Mouse (Mus musculus) gastrocnemius, postnatal 10 days (tissue): ENCODE data around the gene Bcor. TPM values are rescaled to one million over a fixed set of nuclear protein-coding genes. Genes with fewer than 3 reads are reported as not detected.

Source experiments
- DNase-seq: peaks from one replicate; pipeline ENCODE4 v3.0.0; 2021; ENCODE audit warnings: mixed read lengths
- total RNA-seq, 2 experiments: library from RNA; stranded (reverse); gene quantifications; 2 replicates each; pipeline ENCODE4 v1.2.3; 2021

Gene Bcor
- total RNA-seq, 2 experiments from 2014 or later, result 20.6 to 28.0 TPM

- no peak for DNase-seq
Measured at GRCm38 (mm10) chrX:12126408-12127105, 33.6 kb downstream of the Bcor start.

- no peak for DNase-seq
Measured at GRCm38 (mm10) chrX:12124571-12124970, 35.6 kb downstream of the Bcor start.

GRCm38 (mm10) chrX:12123687-12124087, 36.5 kb downstream of the Bcor start:
- DNase-seq, result no peak

DNA sequence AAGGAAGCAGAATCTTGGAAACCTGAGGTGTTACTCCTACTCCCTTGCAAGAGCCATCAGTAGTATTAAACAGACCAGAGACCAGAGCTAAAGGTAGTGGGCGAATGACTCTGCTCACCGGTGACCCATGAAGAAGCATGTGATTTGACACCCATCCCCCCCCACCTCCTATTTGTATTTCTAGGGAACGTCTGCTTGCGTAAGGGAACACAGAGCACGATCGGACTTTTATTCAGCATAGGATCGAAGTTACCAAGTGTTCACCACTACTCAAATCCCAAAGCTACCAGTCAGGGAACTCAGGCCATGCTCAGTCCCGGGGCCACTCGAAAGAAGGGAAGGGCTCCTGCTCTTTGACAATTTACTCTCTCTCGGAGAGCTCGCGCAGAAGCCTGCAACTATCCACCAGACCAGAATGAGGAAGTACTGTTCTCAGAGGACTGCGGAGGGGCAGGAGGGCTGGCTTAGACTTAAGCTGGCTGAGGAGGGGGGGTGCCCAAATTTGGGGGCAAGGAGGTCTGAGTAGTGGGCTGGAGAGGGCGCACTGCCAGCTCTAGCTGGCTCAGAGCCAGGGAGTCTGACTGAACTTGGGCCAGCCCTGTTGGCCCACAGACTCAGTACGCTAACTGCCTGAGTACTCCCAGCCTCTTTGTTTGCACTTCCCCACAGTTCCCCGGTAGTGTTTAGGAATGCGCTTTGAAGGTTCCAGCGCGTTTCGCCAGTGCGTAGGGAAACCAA, 37.4 kb downstream of the Bcor start:
- DNase-seq, result peak; percentile 25

DNA sequence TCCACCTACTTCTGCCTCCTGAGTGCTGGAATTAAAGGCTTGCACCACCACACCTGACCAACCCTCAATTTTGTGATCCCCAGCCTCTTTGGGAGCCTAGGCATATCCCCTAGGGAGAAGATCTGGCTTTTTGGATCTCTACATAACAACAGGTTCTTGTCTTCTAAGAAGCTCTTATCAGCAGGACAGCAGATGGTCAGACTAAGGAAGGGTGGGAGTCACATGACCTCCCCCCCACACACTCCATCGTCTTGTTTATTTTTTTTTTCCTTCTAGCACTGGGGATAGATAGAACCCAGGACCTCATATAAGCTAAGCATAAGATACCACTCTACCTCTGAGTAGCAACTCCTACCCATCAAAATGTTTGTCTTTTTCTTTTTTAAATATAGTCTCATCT, 40.7 kb downstream of the Bcor start:
- DNase-seq, result no peak

DNA sequence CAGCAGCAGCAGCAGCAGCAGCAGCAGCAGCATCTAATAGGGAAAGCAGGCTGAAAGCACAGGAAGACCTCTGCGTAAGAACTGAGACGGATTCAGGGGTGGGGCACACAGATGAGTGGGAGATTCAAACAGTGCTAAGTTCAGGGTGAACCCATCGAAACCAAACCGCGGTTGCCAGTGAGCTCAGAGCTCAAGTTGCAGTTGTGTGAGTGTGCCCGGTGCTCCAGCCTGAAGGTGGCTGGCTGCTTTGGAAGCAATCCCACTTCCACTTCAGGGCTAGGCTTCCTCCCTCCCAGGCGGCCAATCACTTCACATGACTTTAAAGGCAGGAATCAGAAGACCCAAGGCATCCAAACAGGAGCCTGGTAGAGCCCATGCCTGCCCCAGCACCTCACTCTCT, 44.0 kb downstream of the Bcor start:
- peak; percentile 21 for DNase-seq

GRCm38 (mm10) chrX:12112166-12112565, 48.0 kb downstream of the Bcor start:
- no peak for DNase-seq

DNA sequence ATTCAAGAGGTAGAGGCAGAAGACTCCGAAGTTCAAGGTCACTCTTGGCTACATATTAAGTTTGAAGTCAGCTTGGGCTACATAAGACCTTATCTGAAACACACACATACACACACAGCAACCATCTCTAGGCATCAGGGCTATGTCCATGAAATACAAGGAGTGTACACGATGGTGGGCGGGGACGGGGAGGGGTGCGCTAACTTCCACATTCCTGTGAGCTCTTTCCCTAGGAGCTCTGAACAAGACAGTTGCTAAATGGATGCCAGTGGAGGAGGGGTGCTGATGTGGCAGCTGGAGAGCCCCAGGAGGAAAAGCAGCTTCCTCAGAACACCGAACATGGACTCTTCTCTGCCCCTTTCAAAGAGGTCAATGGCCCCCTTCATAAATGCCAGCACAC, 49.6 kb downstream of the Bcor start:
- no peak for DNase-seq

- DNase-seq, result no peak
Measured at GRCm38 (mm10) chrX:12105358-12105757, 54.8 kb downstream of the Bcor start.

DNA sequence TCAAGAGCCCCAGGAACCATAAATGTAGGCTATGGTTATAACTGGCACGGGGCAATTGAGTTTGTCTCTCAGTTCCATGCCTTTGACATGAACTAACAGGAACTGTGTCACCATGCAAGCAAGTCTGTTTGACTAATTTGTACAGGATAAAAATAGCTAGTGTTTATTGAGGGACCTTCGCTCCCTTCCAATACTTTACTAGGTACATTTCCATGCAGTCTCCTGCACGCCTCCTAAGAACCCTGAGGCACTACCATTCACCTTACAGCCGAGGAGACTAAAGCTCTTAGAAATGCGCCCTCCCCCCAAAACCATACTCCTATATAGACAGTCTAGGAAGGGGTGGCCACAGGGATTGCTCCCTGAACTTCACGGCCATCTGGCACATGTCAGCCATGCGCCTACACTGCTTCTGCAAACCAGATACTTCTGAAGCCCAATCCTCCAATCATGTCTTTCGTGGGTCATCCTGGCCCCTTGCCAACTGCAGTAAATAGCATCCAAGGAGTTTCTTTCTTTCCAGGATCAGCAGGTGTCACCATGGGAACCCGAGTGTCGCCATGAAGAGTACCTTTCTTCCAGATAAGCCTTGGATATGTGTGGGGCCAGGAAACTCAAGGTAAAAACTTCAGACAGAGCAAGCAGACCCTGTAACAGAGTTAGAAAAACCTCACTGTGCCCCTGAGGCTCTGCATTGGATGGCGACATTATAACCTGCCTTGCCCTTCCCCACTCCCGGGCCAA, 63.2 kb downstream of the Bcor start:
- DNase-seq, result no peak

GRCm38 (mm10) chrX:12093371-12093770, 66.8 kb downstream of the Bcor start:
- no peak for DNase-seq

GRCm38 (mm10) chrX:12091431-12092061, 68.6 kb downstream of the Bcor start:
- DNase-seq, result peak; percentile 57

DNA sequence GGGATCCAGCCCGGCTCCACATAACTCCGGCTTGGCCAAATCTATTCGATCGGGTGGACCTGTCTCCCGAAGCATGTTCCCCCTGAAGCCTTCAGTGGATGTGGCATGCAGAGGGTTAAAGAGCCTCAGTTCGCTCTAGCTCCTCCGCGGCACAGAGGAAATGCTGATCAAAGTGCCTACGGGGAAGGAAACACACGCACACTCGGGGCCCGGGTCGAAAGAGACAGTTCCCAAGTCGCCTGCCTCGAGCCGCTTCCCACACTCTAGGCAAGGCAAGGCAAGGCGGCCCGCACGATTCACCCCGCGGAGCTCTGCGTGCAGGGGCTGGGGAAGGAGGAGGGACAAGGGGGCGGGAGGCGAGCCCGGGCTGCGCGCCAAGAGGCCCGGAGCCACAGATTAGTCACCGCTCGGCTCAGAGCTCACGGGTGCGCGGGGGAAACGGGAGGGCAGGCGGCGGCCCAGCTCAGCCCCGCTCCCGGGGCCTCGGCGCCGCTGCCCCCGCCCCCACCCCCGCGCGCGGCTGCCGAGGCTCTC, 69.2 kb downstream of the Bcor start:
- DNase-seq, result peak; percentile 82

DNA sequence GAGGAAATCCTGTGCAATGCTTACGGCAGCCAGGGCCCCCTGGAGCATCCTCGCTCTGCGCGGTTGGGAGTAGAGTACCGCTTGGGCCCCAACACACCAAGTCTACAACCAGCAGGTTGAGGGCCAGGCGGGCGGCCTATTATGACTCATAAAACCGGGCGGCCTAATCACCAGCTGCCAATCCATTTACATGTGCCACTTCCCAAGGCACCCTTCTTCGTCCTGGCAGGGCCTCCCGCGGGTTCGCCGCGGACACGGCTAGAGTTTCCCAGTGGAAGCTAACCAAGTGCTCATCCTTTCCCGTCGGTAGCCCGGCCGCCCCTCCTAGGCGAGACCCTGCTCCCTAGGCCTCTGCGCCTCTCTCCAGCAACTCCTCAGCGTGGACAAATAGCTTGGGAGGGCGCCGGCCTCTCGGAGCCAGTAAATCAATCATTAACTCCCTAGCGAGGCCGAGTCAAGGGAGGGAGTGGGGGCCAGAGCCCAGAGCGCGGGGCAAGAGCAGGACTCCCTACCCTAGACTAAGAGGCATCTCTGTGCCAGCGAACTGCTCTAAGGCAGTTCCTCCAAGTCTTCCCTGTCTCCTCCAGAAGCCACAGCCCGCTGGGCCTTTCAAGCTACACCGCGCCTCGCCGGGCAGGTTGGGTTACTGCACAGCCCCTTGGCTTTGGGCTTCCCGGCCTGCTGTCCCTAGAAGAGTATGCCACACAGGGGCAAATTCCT, 69.8 kb downstream of the Bcor start:
- peak; percentile 29 for DNase-seq

- DNase-seq, result peak; percentile 47
Measured at GRCm38 (mm10) chrX:12089353-12090081, 70.6 kb downstream of the Bcor start.

DNA sequence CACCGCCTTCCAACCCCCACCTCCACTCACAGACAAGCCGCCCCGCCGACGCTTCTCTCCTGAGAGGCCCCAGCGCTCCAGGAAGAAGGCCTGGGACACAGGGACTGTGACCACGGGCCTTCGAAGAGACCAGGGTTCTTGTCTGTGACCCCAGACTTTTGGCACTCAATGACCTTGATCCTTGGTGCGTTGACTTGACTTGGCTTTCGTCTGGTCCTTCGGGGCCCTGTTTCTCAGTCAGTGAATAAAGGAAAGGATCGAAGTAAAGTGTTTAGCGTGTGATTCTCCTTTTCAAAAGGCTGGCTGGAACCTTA, 71.2 kb downstream of the Bcor start:
- peak; percentile 28 for DNase-seq

DNA sequence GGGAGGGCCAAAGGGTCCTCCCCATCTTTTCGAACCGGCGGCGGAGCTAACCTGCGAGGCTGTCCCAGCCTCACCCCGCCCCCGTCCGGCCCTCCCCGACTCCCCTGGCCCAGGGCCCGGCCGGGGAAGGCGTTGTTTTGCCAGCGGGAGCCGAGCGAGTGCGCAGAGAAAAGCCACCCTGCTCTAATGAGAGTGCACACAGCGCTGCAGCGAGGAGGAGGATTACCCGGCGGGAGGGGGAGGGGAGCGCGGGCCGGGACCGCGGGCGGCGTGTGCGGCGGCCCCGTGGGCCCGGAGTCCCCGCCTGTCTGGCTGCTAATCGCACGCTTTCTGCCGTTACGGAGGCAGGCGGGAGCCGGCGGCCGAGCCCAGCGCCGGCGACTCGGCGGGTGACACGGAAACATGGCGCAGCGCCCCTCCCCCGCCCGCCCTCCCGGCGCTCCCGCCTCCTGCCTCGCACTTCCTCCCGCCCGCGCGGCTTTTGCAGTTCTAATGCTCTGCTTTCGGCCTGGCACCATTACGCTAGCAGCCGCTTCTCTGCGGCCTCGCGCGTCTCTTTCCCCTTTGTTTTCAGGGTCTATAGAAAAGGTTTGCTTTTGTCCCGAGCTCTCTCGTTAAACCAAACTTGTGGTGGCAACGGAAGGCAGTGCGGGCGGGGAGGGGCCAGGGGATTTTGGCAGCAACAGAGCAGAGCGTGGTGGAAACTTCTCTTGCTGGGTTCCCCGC, 71.7 kb downstream of the Bcor start:
- peak; percentile 73 for DNase-seq

DNA sequence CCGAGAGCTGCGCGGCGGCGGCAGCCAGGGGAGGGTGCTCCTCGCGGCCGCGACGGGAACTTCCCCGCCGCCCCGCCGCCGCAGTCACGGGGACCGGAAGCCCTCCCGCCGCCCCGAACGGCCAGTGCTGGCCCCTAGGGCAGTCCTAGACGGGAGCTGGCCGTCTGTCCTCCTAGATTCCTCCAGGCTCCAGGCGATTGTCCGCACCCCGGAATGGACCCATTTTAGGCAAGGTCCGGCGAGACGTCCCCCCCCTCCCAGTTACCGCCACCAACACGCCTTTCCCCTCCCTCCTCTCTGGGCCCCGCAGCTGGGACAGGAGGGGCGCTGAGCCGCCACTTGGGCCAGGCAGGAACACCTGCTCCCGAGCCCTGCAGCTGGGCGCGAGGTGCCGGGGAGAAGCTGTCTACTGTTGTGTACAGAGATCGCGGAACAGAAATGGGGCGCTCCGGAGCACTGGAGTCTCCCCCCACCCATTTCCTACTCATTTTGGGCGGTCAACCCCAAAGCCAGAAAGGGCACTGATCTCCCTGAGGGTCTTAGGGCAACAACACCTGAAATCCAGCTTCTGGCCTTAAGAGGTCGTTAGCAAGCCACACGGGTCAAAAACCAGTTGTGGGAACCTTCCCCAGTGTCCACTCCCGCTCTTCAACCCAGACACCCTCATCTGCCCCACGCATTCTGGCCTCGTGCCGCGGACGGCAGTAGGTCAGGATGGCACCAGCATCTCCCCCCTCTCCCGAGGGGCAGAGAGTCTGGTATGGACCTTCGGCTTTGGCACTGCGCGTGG, 72.4 kb downstream of the Bcor start:
- DNase-seq, result peak; percentile 58

DNA sequence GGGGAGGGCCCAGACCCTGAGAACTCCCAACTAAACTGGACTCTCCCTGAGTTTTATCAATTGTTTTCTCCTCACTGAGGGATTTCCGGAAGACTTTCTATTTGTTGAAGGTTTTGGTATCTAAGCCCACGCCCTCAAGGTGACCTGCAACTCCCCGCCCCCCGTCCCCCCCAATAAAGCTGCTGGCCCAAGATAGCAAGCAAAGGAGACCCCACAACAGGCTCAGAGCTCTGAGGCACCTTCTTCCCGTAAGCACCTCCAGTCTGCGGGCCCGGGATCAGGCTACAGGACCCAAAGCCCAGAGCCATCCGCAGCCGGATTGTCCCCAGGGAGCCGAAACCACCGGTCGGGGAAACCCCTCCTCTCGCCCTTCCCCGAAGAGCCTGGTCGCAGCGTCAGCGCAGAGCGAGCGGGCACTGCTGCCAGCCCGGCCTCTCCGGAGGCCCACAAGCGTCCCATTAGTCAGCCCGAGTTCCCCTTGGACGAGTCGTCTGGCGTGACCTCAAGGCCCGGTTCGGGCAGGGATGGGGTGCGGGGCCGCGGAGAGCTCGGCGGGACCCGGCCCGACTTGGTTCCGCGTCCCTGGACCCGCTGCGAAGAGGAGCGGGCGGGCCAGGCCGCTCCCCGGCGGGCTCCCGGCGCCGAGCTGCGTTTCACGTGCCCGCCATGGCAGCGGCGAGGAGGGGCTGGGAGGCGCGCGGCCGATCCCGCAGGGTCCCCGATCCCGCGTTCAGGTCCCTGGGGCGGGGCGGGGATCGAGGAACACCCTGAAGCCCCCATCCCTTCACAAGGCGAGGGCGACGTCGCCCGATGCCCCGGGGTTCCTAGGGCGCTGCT, 73.3 kb downstream of the Bcor start:
- DNase-seq, result peak; percentile 30
